Mouse (Mus musculus): ENCODE data around the gene Dnaja3. TPM values are rescaled to one million over a fixed set of nuclear protein-coding genes. Genes with fewer than 3 reads are reported as not detected.
"Not testable (repeated sequence)": the region's sequence is repeated elsewhere in the genome, so short reads cannot be mapped to it uniquely, and the experiment has no call there.

Gene Dnaja3
- polyA plus RNA-seq, 2 experiments from 2014 or later: 17.3 to 22.8 TPM

DNA sequence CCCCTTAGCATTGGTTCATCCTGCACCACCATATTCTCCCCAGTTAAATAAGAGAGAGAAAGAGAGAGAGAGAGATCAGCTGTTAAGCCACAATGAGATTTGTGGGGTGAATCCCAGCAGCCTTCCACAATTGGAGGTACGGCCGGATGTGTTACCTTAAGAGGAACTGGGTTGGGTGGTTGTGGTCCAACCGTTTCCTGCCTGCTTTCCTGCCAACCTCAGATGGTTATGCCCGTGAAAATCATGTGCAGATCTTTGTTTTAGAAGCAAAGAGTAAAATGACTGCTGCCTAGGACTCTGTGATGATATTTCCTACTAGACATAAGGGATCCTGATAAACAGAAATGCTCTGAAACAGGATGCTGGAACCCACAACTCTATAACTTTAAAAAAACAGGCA lies 34.3 kb downstream of the Dnaja3 start:
- ATAC-seq: peak; percentile 93

DNA sequence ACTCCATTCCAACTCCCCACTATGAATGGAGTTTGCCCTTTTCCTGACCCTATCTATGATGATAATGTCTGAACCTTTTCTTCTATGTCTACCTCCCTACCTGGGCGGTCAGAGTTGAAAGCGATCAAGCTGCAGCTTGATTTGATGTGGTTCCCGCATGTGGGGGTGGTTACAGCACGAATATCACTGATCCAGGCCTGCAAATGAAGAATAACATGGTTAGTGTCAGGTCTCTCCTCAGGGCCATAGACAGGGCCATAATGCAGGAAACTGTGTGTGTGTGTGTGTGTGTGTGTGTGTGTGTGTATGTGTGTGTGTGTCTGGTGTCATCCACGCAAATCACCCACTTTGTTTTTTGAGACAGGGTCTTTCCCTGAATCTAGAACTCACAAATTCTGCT lies 37.0 kb downstream of the Dnaja3 start:
- no peak for ATAC-seq

- no peak for ATAC-seq
These were observed 38.3 kb downstream of the Dnaja3 start for GRCm38 (mm10) chr16:4678080-4678479.

DNA sequence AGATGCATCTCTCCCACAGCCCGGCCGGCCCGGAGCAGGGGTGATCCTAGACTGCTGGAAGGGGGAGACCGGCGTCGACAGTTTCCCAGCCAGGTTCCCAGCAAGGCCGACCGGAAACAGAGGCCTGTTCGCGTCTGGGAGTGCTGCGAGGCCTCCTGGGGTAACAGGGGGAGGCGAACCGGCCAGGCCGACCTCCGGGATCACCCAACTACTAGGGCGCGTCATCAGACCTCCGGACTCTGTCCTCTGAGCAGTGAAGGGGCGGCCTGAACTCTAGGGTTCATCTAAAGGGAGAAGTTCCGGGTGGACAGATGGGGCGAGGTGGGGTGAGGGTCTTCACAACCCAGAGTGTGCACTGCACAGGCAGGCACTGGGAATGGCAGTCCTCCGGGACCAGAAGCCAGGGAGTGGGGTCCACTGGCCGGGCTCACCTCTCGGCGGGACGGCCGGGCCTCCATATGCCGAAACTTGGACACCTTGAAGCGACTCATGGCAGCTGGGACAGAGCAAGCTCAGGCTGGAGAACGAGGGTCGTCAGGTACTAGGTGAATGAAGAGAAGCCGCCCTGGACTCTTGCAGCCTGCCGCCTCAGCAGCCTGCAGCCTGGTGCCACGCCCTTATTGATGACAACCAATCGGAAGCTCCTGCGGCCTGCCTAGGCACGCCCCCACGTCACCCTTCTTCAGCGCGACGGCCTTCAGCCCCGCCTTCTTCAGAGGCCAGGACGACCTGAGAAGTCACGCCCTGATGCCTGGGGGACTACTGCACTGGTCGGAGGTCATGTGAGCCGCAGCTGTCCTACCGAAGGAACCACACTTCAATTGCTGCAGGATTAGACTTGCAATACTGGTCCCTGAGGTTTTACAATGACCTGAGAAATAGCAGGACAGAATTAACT lies 39.6 kb downstream of the Dnaja3 start, which contains the start of gene Coro7:
Gene Coro7, minus strand, starts transcription at position 657 of the 898 bp plus-strand sequence.
- ATAC-seq: peak; percentile 80

DNA sequence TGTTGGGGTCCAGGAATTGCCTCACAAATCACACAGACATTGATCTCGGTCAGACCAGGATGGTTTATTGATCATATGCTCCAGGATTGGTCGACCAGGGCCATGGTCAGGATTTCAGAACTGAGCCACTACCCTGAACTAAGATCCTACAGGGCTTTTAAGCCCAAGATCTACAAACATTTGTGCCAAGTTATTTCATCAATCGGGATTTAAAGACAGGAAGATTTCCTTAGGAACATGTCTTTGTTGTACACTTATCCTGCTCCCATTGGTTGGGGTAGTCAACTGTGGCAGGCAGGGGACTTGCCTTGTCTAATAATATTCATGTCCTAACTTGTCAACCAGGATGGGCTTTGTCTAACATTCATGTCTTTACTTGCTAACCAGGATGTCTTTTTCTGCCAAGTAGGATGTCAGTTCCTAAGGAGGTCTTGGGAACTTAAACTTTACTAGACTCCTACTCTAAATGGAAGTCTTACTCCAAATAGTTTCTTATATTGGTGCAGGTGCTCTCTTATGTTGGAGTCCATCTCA lies 41.2 kb downstream of the Dnaja3 start:
- not testable (repeated sequence) for ATAC-seq

DNA sequence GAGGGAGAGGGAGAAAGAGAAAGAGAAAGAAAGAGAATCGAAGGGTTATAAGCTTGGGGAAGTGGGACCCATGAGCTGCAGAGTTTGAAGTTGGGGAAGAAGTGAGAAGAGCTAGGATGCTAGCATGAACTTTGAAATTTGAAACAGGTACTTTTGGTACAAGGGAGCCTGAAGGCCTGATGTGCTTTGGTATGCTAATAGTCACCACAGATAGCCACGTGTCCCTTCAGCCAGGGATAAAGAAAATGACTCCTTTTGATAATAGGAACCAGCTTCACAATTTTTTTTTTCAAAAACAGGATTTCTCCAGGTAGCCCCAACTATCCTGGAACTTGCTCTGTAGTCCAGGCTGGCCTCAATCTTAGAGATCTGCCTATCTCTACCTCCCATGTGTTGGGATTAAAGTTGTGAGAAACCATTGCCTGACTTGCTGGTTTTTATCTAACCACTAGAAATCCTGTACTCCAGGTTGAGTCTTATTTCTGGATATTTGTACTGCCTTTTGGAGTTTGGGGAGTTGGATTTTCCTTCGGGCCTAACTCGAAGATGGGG lies 42.9 kb downstream of the Dnaja3 start:
- ATAC-seq: no peak

DNA sequence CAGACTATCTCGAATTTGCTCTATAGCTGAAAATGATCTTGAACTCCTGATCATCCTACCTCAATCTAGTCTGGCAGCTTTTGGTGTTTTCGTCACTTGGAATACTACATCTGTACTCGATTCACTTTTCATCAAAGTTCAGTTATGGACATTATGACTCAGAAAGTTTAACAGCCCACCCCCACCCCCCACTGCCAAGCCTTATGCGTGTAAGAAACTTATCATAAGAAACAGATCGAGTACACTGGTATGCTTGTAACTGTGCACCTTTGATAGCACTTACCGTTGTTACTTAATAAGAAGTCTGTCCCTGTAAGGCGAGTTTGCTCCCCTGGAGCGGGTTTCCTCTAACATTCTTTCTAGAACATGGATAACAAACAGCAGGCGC lies 43.4 kb downstream of the Dnaja3 start:
- ATAC-seq: no peak

DNA sequence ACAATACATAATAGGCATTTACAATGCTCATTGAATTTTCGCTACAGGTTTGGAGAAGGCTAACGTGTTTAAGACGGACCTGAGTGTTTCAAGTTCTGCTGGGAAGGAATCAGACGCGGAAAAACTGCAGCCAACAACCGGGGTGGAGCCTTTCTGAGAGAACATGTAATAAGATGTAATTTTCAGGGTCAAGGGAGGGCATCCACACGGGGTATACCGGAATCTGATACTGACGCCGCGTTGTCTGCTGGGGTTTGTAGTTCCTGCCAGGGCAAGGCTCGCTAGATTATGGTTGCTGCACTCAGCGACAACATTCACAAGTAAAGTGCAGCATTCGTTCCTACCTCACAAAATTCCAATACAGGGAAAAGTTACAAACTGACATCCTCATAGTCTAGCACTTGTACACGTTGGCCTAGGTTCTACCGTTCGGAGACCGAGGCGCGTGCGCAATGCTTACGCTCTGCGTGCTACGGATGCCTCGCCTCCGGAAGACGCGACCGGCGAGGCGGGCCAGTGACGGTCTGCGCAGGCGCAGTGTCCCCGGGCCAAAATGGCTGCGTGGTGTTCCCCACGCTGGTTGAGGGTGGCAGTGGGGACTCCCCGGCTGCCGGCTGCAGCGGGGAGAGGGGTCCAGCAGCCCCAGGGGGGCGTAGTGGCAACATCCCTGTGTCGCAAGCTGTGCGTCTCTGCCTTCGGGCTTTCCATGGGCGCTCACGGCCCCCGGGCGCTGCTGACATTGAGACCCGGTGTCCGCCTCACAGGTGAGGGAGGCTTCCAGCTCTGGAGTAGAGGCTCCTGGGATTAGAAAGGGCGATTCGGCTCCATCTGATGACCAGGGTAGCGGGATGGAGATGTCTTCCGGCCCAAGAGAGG lies 44.0 kb downstream of the Dnaja3 start:
- ATAC-seq: peak; percentile 81

DNA sequence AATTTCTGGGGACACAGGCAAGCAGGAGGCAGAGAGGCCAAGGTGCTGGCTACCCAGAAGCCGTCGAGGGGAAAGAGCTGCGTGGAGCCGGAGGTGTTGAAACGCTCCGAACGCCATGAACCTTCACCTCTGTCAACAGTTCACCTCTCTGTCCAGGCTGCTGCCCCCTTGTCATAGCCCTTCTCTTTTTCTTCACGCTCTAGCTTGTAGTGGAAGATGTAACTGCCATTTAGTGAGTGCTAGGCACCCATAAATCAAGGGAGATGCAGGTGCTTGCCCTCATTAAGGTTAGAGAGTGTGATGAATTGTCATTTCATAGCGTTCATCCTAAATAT lies 44.6 kb downstream of the Dnaja3 start:
- ATAC-seq: no peak

- ATAC-seq: not testable (repeated sequence)
These were observed 49.6 kb downstream of the Dnaja3 start for GRCm38 (mm10) chr16:4689371-4689770.

DNA sequence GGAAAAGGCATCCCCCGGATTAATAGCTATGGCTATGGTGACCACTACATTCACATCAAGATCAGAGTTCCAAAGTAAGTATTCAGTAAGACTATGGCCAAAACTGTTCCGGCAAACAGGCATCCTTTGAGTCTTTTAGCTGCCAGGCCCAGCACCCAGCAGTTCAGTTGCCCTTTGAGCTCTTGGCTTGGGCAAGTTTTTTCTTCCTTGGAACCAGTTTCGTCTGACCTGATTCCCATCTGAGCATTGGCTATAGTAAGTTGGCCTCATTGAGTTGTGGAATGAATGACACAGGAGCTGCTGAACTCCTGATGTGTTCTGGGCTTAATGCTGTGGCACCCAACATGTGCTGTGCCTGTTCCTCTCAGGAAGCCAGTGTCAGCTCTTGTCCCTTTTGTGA lies 61.4 kb downstream of the Dnaja3 start:
- no peak for ATAC-seq

DNA sequence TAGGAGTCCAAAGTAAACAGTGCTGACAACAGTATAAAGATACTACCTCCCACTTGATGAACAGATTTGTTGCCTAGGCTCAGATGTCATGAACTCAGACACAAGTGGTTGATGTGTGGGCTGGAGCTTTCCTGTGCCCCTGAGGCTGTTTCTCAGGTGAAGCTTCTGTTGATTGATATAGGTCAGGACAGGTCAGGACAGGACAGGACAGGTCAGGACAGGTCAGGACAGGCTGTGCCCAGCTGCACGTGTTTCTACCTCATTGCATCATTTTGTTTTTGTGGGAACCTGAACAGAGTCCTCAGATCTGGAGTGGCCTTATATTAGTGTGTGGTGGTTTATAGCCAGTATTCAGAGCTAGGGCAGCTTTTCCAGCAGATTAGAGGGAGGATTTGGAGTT lies 62.9 kb downstream of the Dnaja3 start:
- ATAC-seq: no peak

- ATAC-seq: no peak
These were observed 65.8 kb downstream of the Dnaja3 start for GRCm38 (mm10) chr16:4705541-4705940.

- ATAC-seq: no peak
These were observed 71.4 kb downstream of the Dnaja3 start for GRCm38 (mm10) chr16:4711173-4711572.

- no peak for ATAC-seq
These were observed 74.3 kb downstream of the Dnaja3 start for GRCm38 (mm10) chr16:4713861-4714710.

DNA sequence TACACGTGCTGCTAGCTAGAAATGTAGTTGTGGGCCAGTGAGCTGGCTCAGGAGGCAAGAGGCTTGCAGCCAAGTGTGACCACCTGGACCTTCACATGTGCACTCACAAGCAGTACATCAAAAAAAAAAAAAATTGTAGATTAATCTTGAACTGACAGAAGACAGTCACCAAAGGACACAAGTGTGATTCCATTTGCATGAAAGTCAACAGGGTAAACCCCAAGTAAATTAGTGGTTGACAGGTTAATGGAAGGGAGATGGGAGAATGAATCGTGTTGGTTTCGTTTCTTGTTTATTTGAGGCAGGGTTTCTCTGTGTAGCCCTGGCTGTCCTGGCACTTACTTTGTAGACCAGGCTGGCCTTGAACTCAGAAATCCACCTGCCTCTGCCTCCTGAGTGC lies 78.1 kb downstream of the Dnaja3 start:
- no peak for ATAC-seq

GRCm38 (mm10) chr16:4718753-4719518 lies 79.1 kb downstream of the Dnaja3 start, which contains the start of gene Nmral1:
Gene Nmral1 (minus strand): TSS chr16:4719356.
- ATAC-seq: peak; percentile 65

DNA sequence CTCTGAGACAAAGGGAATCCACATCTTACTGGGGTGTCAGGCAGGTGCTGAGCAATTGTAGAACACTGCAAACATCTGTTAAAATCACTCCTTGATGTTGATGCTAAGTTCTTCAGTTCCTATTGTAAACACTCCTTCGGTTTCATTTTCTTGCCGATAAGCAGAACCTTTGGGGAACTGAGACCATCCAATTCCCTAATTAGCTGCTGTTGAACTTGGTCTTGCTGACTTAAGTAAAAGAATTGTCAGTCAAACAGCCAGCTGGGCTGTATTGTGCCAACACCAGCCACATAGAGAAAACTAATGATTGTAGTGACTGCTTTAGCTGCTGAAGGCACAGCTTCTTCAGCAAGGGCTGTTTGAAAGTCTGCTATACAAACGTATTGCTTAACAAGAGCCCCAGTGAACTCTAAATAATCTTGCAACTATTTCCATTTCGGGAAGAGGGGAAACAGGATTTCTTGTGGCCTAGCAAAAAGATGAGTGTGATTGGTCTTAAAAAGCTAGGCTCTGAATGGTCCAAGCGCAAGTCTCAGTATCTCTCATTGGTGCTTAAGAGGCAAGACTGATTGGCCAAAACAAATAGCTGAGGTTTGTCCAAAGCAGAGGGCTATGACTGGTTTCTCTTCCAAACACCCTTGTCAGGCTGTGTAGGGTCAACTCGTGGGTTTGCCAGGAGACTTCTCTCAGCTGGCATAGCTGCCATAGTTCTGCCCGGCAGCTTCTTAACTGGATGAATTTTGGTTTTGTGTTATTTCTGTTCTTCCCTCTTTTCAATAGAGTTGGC lies 82.5 kb downstream of the Dnaja3 start:
- ATAC-seq: no peak

- ATAC-seq: no peak
These were observed 83.1 kb downstream of the Dnaja3 start for GRCm38 (mm10) chr16:4722915-4723209.

DNA sequence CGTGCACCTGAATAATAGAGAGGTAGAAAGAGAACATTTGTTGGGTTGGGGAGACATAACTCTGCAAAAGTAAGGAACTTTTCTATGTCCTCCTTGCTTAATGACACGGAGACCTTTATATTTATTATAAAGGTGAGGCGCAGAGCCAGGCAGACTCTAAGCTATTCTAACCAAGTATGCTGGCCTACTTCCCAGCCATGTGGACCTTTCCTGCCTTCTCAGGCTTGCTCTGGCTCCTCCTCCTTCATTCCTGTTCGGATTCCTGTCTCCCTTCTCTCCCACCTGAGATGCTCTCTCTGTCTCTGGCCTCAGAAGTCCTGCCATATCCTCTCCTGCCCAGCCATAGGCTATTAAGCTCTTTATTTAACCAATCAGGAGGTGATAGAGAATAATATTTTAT lies 85.5 kb downstream of the Dnaja3 start:
- no peak for ATAC-seq
